ENCODE assay signal across 8 mouse cellular contexts in genomic region chr11:48816281-48816781, GRCm38 (mm10). TPM values are rescaled to one million over a fixed set of nuclear protein-coding genes. Genes with fewer than 3 reads are reported as not detected.
DNase-seq lines count a peak whose midpoint lies in the region; ATAC-seq and TF ChIP-seq lines count a peak whose summit lies in the region.

No protein-coding gene starts in this region.

- H3K4me2 ChIP-seq in forebrain, embryonic 16.5 days (ENCODE audit: low read length) = peak overlapping the region; percentile 79
- peak overlapping the region; percentile 74 for H3K4me2 ChIP-seq in intestine, embryonic 15.5 days (replicated peaks)
- H3K4me2 ChIP-seq in midbrain, embryonic 15.5 days = peak overlapping the region; percentile 85
- peak overlapping the region; percentile 80 for H3K4me2 ChIP-seq in stomach, embryonic 16.5 days (ENCODE audit: low read depth, low read length)

- 2% methylated on average over 23 of the region's 23 CpGs for WGBS in forebrain, embryonic 16.5 days
- WGBS in intestine, embryonic 15.5 days = 2% methylated on average over 23 of the region's 23 CpGs
- 4% methylated on average over 17 of the region's 23 CpGs for WGBS in midbrain, embryonic 15.5 days
- 4% methylated on average over 23 of the region's 23 CpGs for WGBS in stomach, embryonic 16.5 days

- peak overlapping the region; percentile 81 for H3K4me3 ChIP-seq in bone marrow macrophage, adult 2 months (ENCODE audit: insufficient read depth, low read length)
- H3K4me3 ChIP-seq in forebrain, embryonic 16.5 days (replicated peaks; ENCODE audit: low read length) = peak overlapping the region; percentile 80
- H3K4me3 ChIP-seq in intestine, embryonic 15.5 days (replicated peaks) = peak overlapping the region; percentile 69
- peak overlapping the region; percentile 96 for H3K4me3 ChIP-seq in midbrain, embryonic 15.5 days
- H3K4me3 ChIP-seq in stomach, embryonic 16.5 days (replicated peaks; ENCODE audit: low read length) = peak overlapping the region; percentile 53

- peak overlapping the region; percentile 58 for H3K27ac ChIP-seq in bone marrow macrophage, adult 2 months (ENCODE audit: insufficient read depth, low read depth, low read length)
- peak overlapping the region; percentile 96; the same call in 1 of the 2 replicates for H3K27ac ChIP-seq in forebrain, embryonic 16.5 days (ENCODE audit: low read length)
- peak overlapping the region; percentile 99 for H3K27ac ChIP-seq in intestine, embryonic 15.5 days
- peak overlapping the region; percentile 99 for H3K27ac ChIP-seq in midbrain, embryonic 15.5 days
- H3K27ac ChIP-seq in stomach, embryonic 16.5 days (ENCODE audit: low read length) = peak overlapping the region; percentile 60

- no peak for TF ChIP-seq CTCF in bone marrow macrophage, adult 2 months (IDR thresholded peaks at IDR 0.05; ENCODE audit: low read depth, low read length)

- no peaks in the 10 kb centered on the region for H3K9me3 ChIP-seq in forebrain, embryonic 16.5 days (ENCODE audit: control insufficient read depth, low read length)
- H3K9me3 ChIP-seq in intestine, embryonic 15.5 days = no peaks in the 10 kb centered on the region
- H3K9me3 ChIP-seq in midbrain, embryonic 15.5 days = no peaks in the 10 kb centered on the region
- no peaks in the 10 kb centered on the region for H3K9me3 ChIP-seq in stomach, embryonic 16.5 days (replicated peaks; ENCODE audit: control insufficient read depth, low read length)

- peak overlapping the region; percentile 80 for H3K9ac ChIP-seq in forebrain, embryonic 16.5 days (replicated peaks; ENCODE audit: low read depth, low read length)
- H3K9ac ChIP-seq in intestine, embryonic 15.5 days = peak overlapping the region; percentile 76
- peak overlapping the region; percentile 85 for H3K9ac ChIP-seq in midbrain, embryonic 15.5 days
- H3K9ac ChIP-seq in stomach, embryonic 16.5 days (ENCODE audit: low read length) = peak overlapping the region; percentile 93

- H3K4me1 ChIP-seq in bone marrow macrophage, adult 2 months (ENCODE audit: control insufficient read depth, insufficient read depth, low read length) = peaks cover 32% of the 10 kb centered on the region
- H3K4me1 ChIP-seq in forebrain, embryonic 16.5 days (replicated peaks; ENCODE audit: control insufficient read depth, insufficient read depth, low read length) = peaks cover 28% of the 10 kb centered on the region
- peaks cover 19% of the 10 kb centered on the region for H3K4me1 ChIP-seq in intestine, embryonic 15.5 days (replicated peaks)
- H3K4me1 ChIP-seq in midbrain, embryonic 15.5 days = peaks cover 38% of the 10 kb centered on the region
- H3K4me1 ChIP-seq in stomach, embryonic 16.5 days (ENCODE audit: control insufficient read depth, insufficient read depth, low read length) = peaks cover 16% of the 10 kb centered on the region

- peak; percentile 32 for ATAC-seq in forebrain, embryonic 16.5 days
- peak; percentile 37 for ATAC-seq in intestine, embryonic 15.5 days
- peak; percentile 75 for ATAC-seq in midbrain, embryonic 15.5 days (replicated peaks)
- peak; percentile 12; the same call in 1 of the 2 replicates for ATAC-seq in stomach, embryonic 16.5 days (ENCODE audit: insufficient read depth, low FRiP score)

- H3K36me3 ChIP-seq in forebrain, embryonic 16.5 days (ENCODE audit: control insufficient read depth, insufficient read depth) = peaks cover 5% of the 10 kb centered on the region
- peaks cover 8% of the 10 kb centered on the region; the same call in 1 of the 2 replicates for H3K36me3 ChIP-seq in intestine, embryonic 15.5 days
- H3K36me3 ChIP-seq in midbrain, embryonic 15.5 days (replicated peaks) = peaks cover 15% of the 10 kb centered on the region
- H3K36me3 ChIP-seq in stomach, embryonic 16.5 days (ENCODE audit: control insufficient read depth, insufficient read depth, low read length) = 0 out of 2 replicates have a peak, but pooled peaks cover 2% of the 10 kb centered on the region

- peak; percentile 33 for DNase-seq in gastrocnemius, postnatal 25 days
- no peak for DNase-seq in gastrocnemius, adult 8-10 months (ENCODE audit: low spot score in 2 of 2)
- DNase-seq in liver = peak; percentile 32

- H3K27me3 ChIP-seq in forebrain, embryonic 16.5 days (replicated peaks; ENCODE audit: control insufficient read depth, insufficient read depth, low read length) = no peaks in the 10 kb centered on the region
- H3K27me3 ChIP-seq in intestine, embryonic 15.5 days (replicated peaks) = no peaks in the 10 kb centered on the region
- no peaks in the 10 kb centered on the region for H3K27me3 ChIP-seq in midbrain, embryonic 15.5 days (replicated peaks)
- H3K27me3 ChIP-seq in stomach, embryonic 16.5 days (ENCODE audit: control insufficient read depth, insufficient read depth, low read length) = no peaks in the 10 kb centered on the region

- no peak for TF ChIP-seq POLR2A in bone marrow macrophage, adult 2 months (IDR thresholded peaks at IDR 0.05; ENCODE audit: borderline replicate concordance, low read depth, low read length)

RNA-seq across cellular contexts. Expression of gene Trim41, which starts 0.8 kb away (rescaled TPM):
- total RNA-seq in gastrocnemius, postnatal 25 days (2021) = 10 to 100 TPM; 15.5 to 19.3 TPM
- total RNA-seq in gastrocnemius, adult 8-10 months (2022) = 10 to 100 TPM; 13.7 to 25.0 (median 20.8) TPM
- 55.5 and 64.4 TPM in 2 replicates for polyA plus RNA-seq in bone marrow macrophage, adult 2 months (2012; ENCODE audit: insufficient read depth, insufficient read length, missing spikeins)
- 7.2 and 7.6 TPM in 2 replicates for polyA plus RNA-seq in forebrain, embryonic 16.5 days (2015; fragmentation: Nextera tagmentation; extraction: Ambion mirVana)
- 4.1 and 6.4 TPM in 2 replicates for polyA plus RNA-seq in intestine, embryonic 15.5 days (2015; fragmentation: Nextera tagmentation; extraction: Ambion mirVana)
- polyA plus RNA-seq in midbrain, embryonic 15.5 days (2015; fragmentation: Nextera tagmentation; extraction: Ambion mirVana) = 7.3 and 7.9 TPM in 2 replicates
- polyA plus RNA-seq in stomach, embryonic 16.5 days (2015; fragmentation: Nextera tagmentation; extraction: Ambion mirVana) = 4.6 and 5.7 TPM in 2 replicates

RNA-seq across cellular contexts. Expression of gene Trim7, which starts 9.6 kb away (rescaled TPM):
- total RNA-seq in gastrocnemius, postnatal 25 days (2021) = 10 to 100 TPM; 57.3 to 57.9 TPM
- 10 to 100 TPM; 25.5 to 30.8 (median 29.7) TPM for total RNA-seq in gastrocnemius, adult 8-10 months (2022)
- polyA plus RNA-seq in bone marrow macrophage, adult 2 months (2012; ENCODE audit: insufficient read depth, insufficient read length, missing spikeins) = 1.0 and 1.1 TPM in 2 replicates
- polyA plus RNA-seq in forebrain, embryonic 16.5 days (2015; fragmentation: Nextera tagmentation; extraction: Ambion mirVana) = 1.4 and 2.0 TPM in 2 replicates
- 1.1 and 2.7 TPM in 2 replicates for polyA plus RNA-seq in intestine, embryonic 15.5 days (2015; fragmentation: Nextera tagmentation; extraction: Ambion mirVana)
- polyA plus RNA-seq in midbrain, embryonic 15.5 days (2015; fragmentation: Nextera tagmentation; extraction: Ambion mirVana) = 2.3 and 2.6 TPM in 2 replicates
- 1.7 and 2.6 TPM in 2 replicates for polyA plus RNA-seq in stomach, embryonic 16.5 days (2015; fragmentation: Nextera tagmentation; extraction: Ambion mirVana)

RNA-seq across cellular contexts. Expression of gene Gm12184, which starts 10.1 kb away (rescaled TPM):
- total RNA-seq in gastrocnemius, postnatal 25 days (2021) = 1 to 10 TPM in 1 of 2 experiments, under 1 TPM in 1; 0.67 to 3.2 TPM
- total RNA-seq in gastrocnemius, adult 8-10 months (2022) = 1 to 10 TPM; 1.4 to 3.1 (median 1.8) TPM
- polyA plus RNA-seq in bone marrow macrophage, adult 2 months (2012; ENCODE audit: insufficient read depth, insufficient read length, missing spikeins) = 4.8 and 11.3 TPM in 2 replicates
- 2.8 and 3.9 TPM in 2 replicates for polyA plus RNA-seq in forebrain, embryonic 16.5 days (2015; fragmentation: Nextera tagmentation; extraction: Ambion mirVana)
- 3.7 and 5.4 TPM in 2 replicates for polyA plus RNA-seq in intestine, embryonic 15.5 days (2015; fragmentation: Nextera tagmentation; extraction: Ambion mirVana)
- polyA plus RNA-seq in midbrain, embryonic 15.5 days (2015; fragmentation: Nextera tagmentation; extraction: Ambion mirVana) = 2.6 and 4.0 TPM in 2 replicates
- 0.98 and 1.5 TPM in 2 replicates for polyA plus RNA-seq in stomach, embryonic 16.5 days (2015; fragmentation: Nextera tagmentation; extraction: Ambion mirVana)

RNA-seq across cellular contexts. Expression of gene Rack1, which starts 16.2 kb away (rescaled TPM):
- total RNA-seq in gastrocnemius, postnatal 25 days (2021) = 100 to 1,000 TPM; 321 to 324 TPM
- total RNA-seq in gastrocnemius, adult 8-10 months (2022) = 100 to 1,000 TPM; 411 to 495 (median 459) TPM
- polyA plus RNA-seq in bone marrow macrophage, adult 2 months (2012; ENCODE audit: insufficient read depth, insufficient read length, missing spikeins) = 1,563 and 1,726 TPM in 2 replicates
- polyA plus RNA-seq in forebrain, embryonic 16.5 days (2015; fragmentation: Nextera tagmentation; extraction: Ambion mirVana) = 451 and 473 TPM in 2 replicates
- polyA plus RNA-seq in intestine, embryonic 15.5 days (2015; fragmentation: Nextera tagmentation; extraction: Ambion mirVana) = 815 and 831 TPM in 2 replicates
- 365 and 382 TPM in 2 replicates for polyA plus RNA-seq in midbrain, embryonic 15.5 days (2015; fragmentation: Nextera tagmentation; extraction: Ambion mirVana)
- polyA plus RNA-seq in stomach, embryonic 16.5 days (2015; fragmentation: Nextera tagmentation; extraction: Ambion mirVana) = 634 and 687 TPM in 2 replicates

RNA-seq across cellular contexts. Expression of gene Irgm1, which starts 55.2 kb away (rescaled TPM):
- 10 to 100 TPM in 1 of 2 experiments, 1 to 10 TPM in 1; 9.0 to 11.1 TPM for total RNA-seq in gastrocnemius, postnatal 25 days (2021)
- 10 to 100 TPM; 12.0 to 13.7 (median 12.9) TPM for total RNA-seq in gastrocnemius, adult 8-10 months (2022)
- polyA plus RNA-seq in bone marrow macrophage, adult 2 months (2012; ENCODE audit: insufficient read depth, insufficient read length, missing spikeins) = 79.4 and 80.7 TPM in 2 replicates
- 1.6 TPM in 2 replicates for polyA plus RNA-seq in forebrain, embryonic 16.5 days (2015; fragmentation: Nextera tagmentation; extraction: Ambion mirVana)
- polyA plus RNA-seq in intestine, embryonic 15.5 days (2015; fragmentation: Nextera tagmentation; extraction: Ambion mirVana) = 16.0 and 16.4 TPM in 2 replicates
- polyA plus RNA-seq in midbrain, embryonic 15.5 days (2015; fragmentation: Nextera tagmentation; extraction: Ambion mirVana) = 2.3 and 4.6 TPM in 2 replicates
- 13.1 and 13.3 TPM in 2 replicates for polyA plus RNA-seq in stomach, embryonic 16.5 days (2015; fragmentation: Nextera tagmentation; extraction: Ambion mirVana)

Comparison
In these comparisons a context has a peak if more than half of its experiments do, and no peak if none do; other contexts are left out.
1. DNase-seq: peak in gastrocnemius, postnatal 25 days (single experiment) and liver (single experiment); none in gastrocnemius, adult 8-10 months (0 of 2).
2. ATAC-seq: peak in every context shown above with its lines; median percentile 75 in midbrain, embryonic 15.5 days; 37 in intestine, embryonic 15.5 days; 32 in forebrain, embryonic 16.5 days; 12 in stomach, embryonic 16.5 days.
3. Peak in every context shown above with its lines, with median percentiles within 50 percentile points of each other: H3K27ac ChIP-seq, H3K4me3 ChIP-seq, H3K4me2 ChIP-seq and H3K9ac ChIP-seq.